Mouse (Mus musculus): ENCODE results near the gene Sae1. TPM values are rescaled to one million over a fixed set of nuclear protein-coding genes. Genes with fewer than 3 reads are reported as not detected.
"Not testable (repeated sequence)": the region's sequence is repeated elsewhere in the genome, so short reads cannot be mapped to it uniquely, and the experiment has no call there.

Sae1 gene
- polyA plus RNA-seq, 1 experiment from 2014 or later: 434 TPM

DNA sequence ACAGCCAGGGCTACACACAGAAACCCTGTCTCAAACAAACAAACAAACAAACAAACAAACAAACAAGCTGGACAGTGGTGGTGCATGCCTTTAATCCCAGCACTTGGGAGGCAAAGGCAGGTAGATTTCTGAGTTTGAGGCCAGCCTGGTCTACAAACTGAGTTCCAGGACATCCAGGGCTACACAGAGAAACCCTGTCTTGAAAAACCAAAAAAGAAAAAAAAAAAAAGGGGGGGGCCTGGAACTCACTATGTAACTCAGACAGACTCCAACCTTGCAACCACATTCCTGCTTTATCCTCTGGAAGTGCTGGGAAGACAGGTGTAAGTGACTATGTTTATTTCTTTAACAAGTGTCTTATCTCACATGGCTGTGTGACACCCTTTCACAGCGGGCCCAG is 79.5 kb downstream of the Sae1 start, which contains the start of gene Bbc3:
Gene Bbc3, plus strand, starts transcription at position 301 of the 400 bp plus-strand sequence.
- peaks cover 28% of the 10 kb centered on the region for H3K4me1 ChIP-seq (ENCODE audit: control insufficient read depth, insufficient read depth, low read length)
- H3K27me3 ChIP-seq (ENCODE audit: control insufficient read depth, insufficient read depth, low read length); H3K27ac ChIP-seq (replicated peaks; ENCODE audit: low read depth, low read length); ATAC-seq (ENCODE audit: insufficient number of reproducible peaks, low FRiP score, low TSS enrichment, low read depth); H3K36me3 ChIP-seq (ENCODE audit: control insufficient read depth, insufficient read depth, low read length); DNase-seq (ENCODE audit: low spot score); H3K9me3 ChIP-seq (ENCODE audit: control insufficient read depth, low read length): not testable (repeated sequence)
- WGBS: 51% methylated on average over 1 of the region's 1 CpGs
- H3K4me2 ChIP-seq (ENCODE audit: low read depth, severe bottlenecking): peak within 1 kb of the TSS; percentile 98
- peak within 1 kb of the TSS; percentile 65 for H3K4me3 ChIP-seq (ENCODE audit: low read depth, low read length)
- H3K9ac ChIP-seq (ENCODE audit: low read length): peak within 1 kb of the TSS; percentile 45; the same call in 1 of the 2 replicates

GRCm38 (mm10) chr7:16307141-16307540 is 80.5 kb downstream of the Sae1 start:
- not testable (repeated sequence) for H3K4me3 ChIP-seq (ENCODE audit: low read depth, low read length); H3K9me3 ChIP-seq (ENCODE audit: control insufficient read depth, low read length); H3K36me3 ChIP-seq (ENCODE audit: control insufficient read depth, insufficient read depth, low read length); H3K27ac ChIP-seq (replicated peaks; ENCODE audit: low read depth, low read length); DNase-seq (ENCODE audit: low spot score); H3K9ac ChIP-seq (ENCODE audit: low read length); H3K27me3 ChIP-seq (ENCODE audit: control insufficient read depth, insufficient read depth, low read length); ATAC-seq (ENCODE audit: insufficient number of reproducible peaks, low FRiP score, low TSS enrichment, low read depth); H3K4me2 ChIP-seq (ENCODE audit: low read depth, severe bottlenecking)
- 73% methylated on average over 6 of the region's 6 CpGs for WGBS
- H3K4me1 ChIP-seq (ENCODE audit: control insufficient read depth, insufficient read depth, low read length): peaks cover 18% of the 10 kb centered on the region

DNA sequence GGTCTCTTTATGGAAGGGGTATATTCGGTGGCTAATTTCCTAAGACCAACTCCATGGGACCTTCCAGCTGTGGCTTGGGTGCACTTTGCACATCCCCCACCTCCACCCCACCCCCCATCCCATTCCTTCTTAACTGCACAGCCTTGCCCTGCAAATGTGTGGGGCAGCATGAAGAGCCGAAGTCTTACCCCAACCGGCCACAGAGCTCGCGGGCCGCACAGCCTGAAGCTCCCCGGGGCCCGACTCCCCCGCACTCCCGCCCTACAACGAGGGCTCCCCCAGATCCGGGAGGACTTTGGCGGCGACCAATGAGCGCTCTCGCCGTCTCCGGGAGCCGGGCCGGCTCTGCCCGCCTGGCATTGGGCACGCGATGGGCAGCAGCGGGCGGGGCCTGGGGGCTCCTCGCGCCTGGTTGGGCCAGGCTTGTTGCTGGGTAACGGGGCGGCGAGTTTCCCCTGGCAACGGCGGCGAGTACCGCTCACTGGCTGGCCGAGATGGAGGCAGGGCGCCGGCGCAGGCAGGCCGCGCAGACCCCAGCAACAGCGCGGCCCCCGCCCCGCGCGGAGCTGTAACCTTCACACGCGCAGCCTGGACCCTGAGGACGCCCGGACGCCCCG is 88.1 kb downstream of the Sae1 start:
- Histone ChIP-seq H3K4me3 (ENCODE audit: low read depth, low read length) (peak overlapping the region; percentile 47), H3K27me3 (ENCODE audit: control insufficient read depth, insufficient read depth, low read length) (no peaks in the 10 kb centered on the region), H3K27ac (replicated peaks; ENCODE audit: low read depth, low read length) (peak overlapping the region; percentile 55; the same call in 1 of the 2 replicates), H3K4me1 (ENCODE audit: control insufficient read depth, insufficient read depth, low read length) (peaks cover 22% of the 10 kb centered on the region), H3K36me3 (ENCODE audit: control insufficient read depth, insufficient read depth, low read length) (no peaks in the 10 kb centered on the region), H3K9ac (ENCODE audit: low read length) (peak overlapping the region; percentile 61), H3K9me3 (ENCODE audit: control insufficient read depth, low read length) (no peaks in the 10 kb centered on the region; the same call in 1 of the 2 replicates), H3K4me2 (ENCODE audit: low read depth, severe bottlenecking) (peak overlapping the region; percentile 79)
- ATAC-seq (ENCODE audit: insufficient number of reproducible peaks, low FRiP score, low TSS enrichment, low read depth) (peak; percentile 75), DNase-seq (ENCODE audit: low spot score) (peak; percentile 93)
- under 1% methylated on average over 52 of the region's 52 CpGs for WGBS

GRCm38 (mm10) chr7:16298927-16299326 is 88.7 kb downstream of the Sae1 start:
- H3K36me3 ChIP-seq (ENCODE audit: control insufficient read depth, insufficient read depth, low read length): no peaks in the 10 kb centered on the region
- H3K27me3 ChIP-seq (ENCODE audit: control insufficient read depth, insufficient read depth, low read length): no peaks in the 10 kb centered on the region
- H3K4me3 ChIP-seq (ENCODE audit: low read depth, low read length): peak overlapping the region; percentile 47; the same call in 1 of the 2 replicates
- H3K4me1 ChIP-seq (ENCODE audit: control insufficient read depth, insufficient read depth, low read length): peaks cover 22% of the 10 kb centered on the region
- WGBS: 80% methylated on average over 5 of the region's 5 CpGs
- no peak overlapping the region; the same call in 1 of the 2 replicates for H3K9ac ChIP-seq (ENCODE audit: low read length)
- H3K27ac ChIP-seq (replicated peaks; ENCODE audit: low read depth, low read length): no peak overlapping the region
- no peak for DNase-seq (ENCODE audit: low spot score)
- no peak for ATAC-seq (ENCODE audit: insufficient number of reproducible peaks, low FRiP score, low TSS enrichment, low read depth)
- H3K4me2 ChIP-seq (ENCODE audit: low read depth, severe bottlenecking): peak overlapping the region; percentile 79; the same call in 1 of the 2 replicates
- H3K9me3 ChIP-seq (ENCODE audit: control insufficient read depth, low read length): no peaks in the 10 kb centered on the region; the same call in 1 of the 2 replicates

- Histone ChIP-seq H3K4me2 (ENCODE audit: low read depth, severe bottlenecking) (peak overlapping the region; percentile 59; the same call in 1 of the 2 replicates), H3K4me3 (ENCODE audit: low read depth, low read length) (no peak overlapping the region), H3K4me1 (ENCODE audit: control insufficient read depth, insufficient read depth, low read length) (peaks cover 22% of the 10 kb centered on the region), H3K27ac (replicated peaks; ENCODE audit: low read depth, low read length) (peak overlapping the region; percentile 33; the same call in 1 of the 2 replicates), H3K9me3 (ENCODE audit: control insufficient read depth, low read length) (no peaks in the 10 kb centered on the region; the same call in 1 of the 2 replicates), H3K36me3 (ENCODE audit: control insufficient read depth, insufficient read depth, low read length) (no peaks in the 10 kb centered on the region), H3K9ac (ENCODE audit: low read length) (no peak overlapping the region), H3K27me3 (ENCODE audit: control insufficient read depth, insufficient read depth, low read length) (no peaks in the 10 kb centered on the region)
- 61% methylated on average over 2 of the region's 2 CpGs for WGBS
- DNase-seq (ENCODE audit: low spot score) (no peak), ATAC-seq (ENCODE audit: insufficient number of reproducible peaks, low FRiP score, low TSS enrichment, low read depth) (no peak)
Measured at GRCm38 (mm10) chr7:16297616-16298015, 90.0 kb downstream of the Sae1 start.

DNA sequence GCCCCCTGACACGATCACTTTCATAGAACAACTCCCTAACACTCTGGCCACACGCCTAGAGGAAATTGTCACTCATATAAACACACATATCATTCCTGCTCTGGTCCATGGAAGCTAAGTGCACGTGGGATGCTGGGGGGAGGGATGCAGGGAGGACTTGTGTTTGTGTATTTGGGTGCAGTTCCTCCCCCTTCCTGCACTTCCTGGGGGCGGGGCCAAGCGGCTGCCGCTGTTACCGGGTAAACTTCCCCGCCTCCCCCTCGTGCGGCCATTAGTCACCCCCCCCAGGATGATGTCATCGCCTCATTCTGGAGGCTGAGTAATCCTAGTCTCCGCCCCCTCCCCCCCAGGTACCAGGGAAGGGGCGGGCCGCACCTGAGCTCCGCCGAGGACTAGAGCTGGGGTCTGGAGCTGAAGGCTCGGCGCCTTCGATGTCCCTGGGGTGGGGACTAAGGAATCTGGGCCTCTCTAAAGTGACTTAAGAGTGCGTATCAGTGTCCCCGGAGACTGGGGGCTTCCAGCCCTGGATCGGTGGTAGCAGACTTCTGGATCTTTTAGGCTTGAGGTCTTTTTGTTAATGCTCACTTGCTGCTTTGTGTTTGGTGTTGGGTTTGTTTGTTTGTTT is 90.7 kb downstream of the Sae1 start:
- Histone ChIP-seq H3K27me3 (ENCODE audit: control insufficient read depth, insufficient read depth, low read length) (no peaks in the 10 kb centered on the region), H3K36me3 (ENCODE audit: control insufficient read depth, insufficient read depth, low read length) (no peaks in the 10 kb centered on the region), H3K9me3 (ENCODE audit: control insufficient read depth, low read length) (no peaks in the 10 kb centered on the region; the same call in 1 of the 2 replicates), H3K4me1 (ENCODE audit: control insufficient read depth, insufficient read depth, low read length) (peaks cover 22% of the 10 kb centered on the region), H3K4me3 (ENCODE audit: low read depth, low read length) (peak overlapping the region; percentile 24), H3K27ac (replicated peaks; ENCODE audit: low read depth, low read length) (peak overlapping the region; percentile 68), H3K4me2 (ENCODE audit: low read depth, severe bottlenecking) (peak overlapping the region; percentile 59), H3K9ac (ENCODE audit: low read length) (no peak overlapping the region; the same call in 1 of the 2 replicates)
- DNase-seq (ENCODE audit: low spot score) (peak; percentile 91), ATAC-seq (ENCODE audit: insufficient number of reproducible peaks, low FRiP score, low TSS enrichment, low read depth) (peak; percentile 38; the same call in 1 of the 2 replicates)
- WGBS: under 1% methylated on average over 22 of the region's 22 CpGs

DNA sequence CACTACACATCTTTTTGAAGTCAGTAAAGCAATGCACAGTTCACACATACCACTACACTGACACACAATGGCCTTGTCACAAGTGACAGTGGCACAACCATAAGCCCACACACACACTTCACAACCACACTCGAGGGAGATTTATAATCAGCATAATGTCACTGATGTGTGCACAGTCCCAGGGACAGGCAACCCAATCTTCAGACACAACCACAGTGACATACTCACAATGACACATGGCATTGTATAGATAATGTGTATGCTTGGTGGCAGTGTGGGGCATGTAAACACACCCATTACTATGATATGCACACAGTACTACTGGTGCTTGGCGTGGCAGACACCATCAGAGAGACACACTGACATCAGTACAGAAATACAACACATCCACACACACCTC is 91.5 kb downstream of the Sae1 start:
- DNase-seq (ENCODE audit: low spot score) (no peak), ATAC-seq (ENCODE audit: insufficient number of reproducible peaks, low FRiP score, low TSS enrichment, low read depth) (no peak)
- no peak overlapping the region; the same call in 1 of the 2 replicates for H3K4me3 ChIP-seq (ENCODE audit: low read depth, low read length)
- no peaks in the 10 kb centered on the region; the same call in 1 of the 2 replicates for H3K9me3 ChIP-seq (ENCODE audit: control insufficient read depth, low read length)
- WGBS: 40% methylated on average over 2 of the region's 2 CpGs
- peak overlapping the region; percentile 59; the same call in 1 of the 2 replicates for H3K4me2 ChIP-seq (ENCODE audit: low read depth, severe bottlenecking)
- H3K27me3 ChIP-seq (ENCODE audit: control insufficient read depth, insufficient read depth, low read length): no peaks in the 10 kb centered on the region
- H3K9ac ChIP-seq (ENCODE audit: low read length): no peak overlapping the region
- no peaks in the 10 kb centered on the region for H3K36me3 ChIP-seq (ENCODE audit: control insufficient read depth, insufficient read depth, low read length)
- peaks cover 22% of the 10 kb centered on the region for H3K4me1 ChIP-seq (ENCODE audit: control insufficient read depth, insufficient read depth, low read length)
- H3K27ac ChIP-seq (replicated peaks; ENCODE audit: low read depth, low read length): peak overlapping the region; percentile 68; the same call in 1 of the 2 replicates

- Histone ChIP-seq H3K4me2 (ENCODE audit: low read depth, severe bottlenecking) (peak overlapping the region; percentile 92), H3K27ac (replicated peaks; ENCODE audit: low read depth, low read length) (peak overlapping the region; percentile 84), H3K4me1 (ENCODE audit: control insufficient read depth, insufficient read depth, low read length) (peaks cover 22% of the 10 kb centered on the region), H3K36me3 (ENCODE audit: control insufficient read depth, insufficient read depth, low read length) (no peaks in the 10 kb centered on the region), H3K9ac (ENCODE audit: low read length) (peak overlapping the region; percentile 53), H3K9me3 (ENCODE audit: control insufficient read depth, low read length) (no peaks in the 10 kb centered on the region; the same call in 1 of the 2 replicates), H3K4me3 (ENCODE audit: low read depth, low read length) (peak overlapping the region; percentile 40), H3K27me3 (ENCODE audit: control insufficient read depth, insufficient read depth, low read length) (no peaks in the 10 kb centered on the region)
- peak; percentile 19 for ATAC-seq (ENCODE audit: insufficient number of reproducible peaks, low FRiP score, low TSS enrichment, low read depth)
- DNase-seq (ENCODE audit: low spot score): peak; percentile 79
- WGBS: 2% methylated on average over 41 of the region's 41 CpGs
Measured at GRCm38 (mm10) chr7:16295321-16295900, 92.2 kb downstream of the Sae1 start.

All from limb, embryonic 11.5 days (tissue).